Mouse (Mus musculus) limb, embryonic 14.5 days (tissue): ENCODE data around the gene Plxdc1. TPM values are rescaled to one million over a fixed set of nuclear protein-coding genes. Genes with fewer than 3 reads are reported as not detected.

Experiments used
- ATAC-seq: fragments of 200-750 bp; cut with Nextera tagmentation; 2 replicates; pipeline ENCODE4 v1.8.0; 2017; ENCODE audit warnings: low read depth, moderate number of reproducible peaks, moderate TSS enrichment; ENCODE audit not compliant: low FRiP score
- DNase-seq: peaks from one replicate; pipeline ENCODE4 v3.0.0-alpha.2; 2015; ENCODE audit warnings: low spot score
- H3K27ac ChIP-seq: fragments of 300-500 bp; sonication (generic); replicated peaks from 2 replicates; pipeline ENCODE4 v1.5.1; 2014; ENCODE audit warnings: low read depth, mild to moderate bottlenecking, low read length, moderate library complexity, mixed read lengths
- H3K27me3 ChIP-seq: fragments of 300-500 bp; sonication (generic); 2 replicates; pipeline ENCODE4 v1.6.1; 2014; ENCODE audit warnings: low read length, mixed read lengths; ENCODE audit not compliant: control insufficient read depth, insufficient read depth
- H3K36me3 ChIP-seq: fragments of 300-500 bp; sonication (generic); 2 replicates; pipeline ENCODE4 v1.6.1; 2014; ENCODE audit warnings: mild to moderate bottlenecking, low read length, moderate library complexity, mixed read lengths; ENCODE audit not compliant: control insufficient read depth, insufficient read depth
- H3K4me1 ChIP-seq: fragments of 300-500 bp; sonication (generic); 2 replicates; pipeline ENCODE4 v1.6.1; 2014; ENCODE audit warnings: antibody characterized with exemption, low read length, mixed read lengths; ENCODE audit not compliant: control insufficient read depth, insufficient read depth
- H3K4me2 ChIP-seq: fragments of 300-500 bp; sonication (generic); replicated peaks from 2 replicates; pipeline ENCODE4 v1.6.1; 2014; ENCODE audit warnings: low read depth, mild to moderate bottlenecking, low read length, moderate library complexity; ENCODE audit not compliant: severe bottlenecking
- H3K4me3 ChIP-seq: fragments of 300-500 bp; sonication (generic); replicated peaks from 2 replicates; pipeline ENCODE4 v1.5.1; 2014; ENCODE audit warnings: low read length
- H3K9ac ChIP-seq: fragments of 300-500 bp; sonication (generic); 2 replicates; pipeline ENCODE4 v1.6.1; 2014; ENCODE audit warnings: mild to moderate bottlenecking, low read depth, low read length, moderate library complexity; ENCODE audit not compliant: severe bottlenecking
- H3K9me3 ChIP-seq: fragments of 300-500 bp; sonication (generic); 2 replicates; pipeline ENCODE4 v1.6.1; 2016; ENCODE audit warnings: low read length; ENCODE audit not compliant: control insufficient read depth
- POLR2A ChIP-seq: fragments of 200-500 bp; IDR thresholded peaks from 2 replicates; pipeline ENCODE4 v1.8.0; 2012; ENCODE audit warnings: inconsistent platforms, mild to moderate bottlenecking, moderate library complexity, borderline replicate concordance; ENCODE audit not compliant: insufficient read depth, insufficient read length; ENCODE audit errors: extremely low read depth
- WGBS: fragments of 180-500 bp; shearing (Covaris S2); extraction: QIAGEN DNeasy Blood & Tissue Kit; methylation state at CpG from one replicate; pipeline ENCODE4 v1.1.7; 2014; 5-methylcytosine and 5-hydroxymethylcytosine counted together
- polyA plus RNA-seq, 2 experiments: library from polyadenylated mRNA; depleted of rRNA in 1 of 2; stranded (reverse) in 1 of 2; unstranded in 1 of 2; fragments of >200 nt; fragmentation: Nextera tagmentation in 1 of 2; extraction: Ambion mirVana in 1 of 2; gene quantifications; 2 replicates each; pipeline versions ENCODE4 v1.2.1 to v1.2.3; 2012 to 2014

The Plxdc1 gene
- polyA plus RNA-seq, 2 experiments: 1.0 to 1.1 TPM

- Histone ChIP-seq H3K27ac (no peak overlapping the region), H3K4me2 (peak overlapping the region; percentile 61), H3K4me1 (peaks cover 24% of the 10 kb centered on the region), H3K27me3 (no peaks in the 10 kb centered on the region), H3K36me3 (peaks cover 31% of the 10 kb centered on the region), H3K9ac (no peak overlapping the region), H3K9me3 (no peaks in the 10 kb centered on the region), H3K4me3 (no peak overlapping the region)
- 47% methylated on average over 1 of the region's 1 CpGs for WGBS
- TF ChIP-seq POLR2A: no peak
- DNase-seq: no peak
- no peak for ATAC-seq
These were observed 34.5 kb upstream of the Plxdc1 start for GRCm38 (mm10) chr11:98020710-98021109.

- no peak for DNase-seq
- Histone ChIP-seq H3K4me1 (peaks cover 22% of the 10 kb centered on the region), H3K4me3 (no peak overlapping the region), H3K9me3 (no peaks in the 10 kb centered on the region), H3K27me3 (no peaks in the 10 kb centered on the region), H3K36me3 (peaks cover 38% of the 10 kb centered on the region), H3K27ac (no peak overlapping the region), H3K4me2 (peak overlapping the region; percentile 6), H3K9ac (peak overlapping the region; percentile 25; the same call in 1 of the 2 replicates)
- ATAC-seq: no peak
- 23% methylated on average over 7 of the region's 8 CpGs for WGBS
- TF ChIP-seq POLR2A: no peak
These were observed 33.8 kb upstream of the Plxdc1 start for GRCm38 (mm10) chr11:98019883-98020610.

DNA sequence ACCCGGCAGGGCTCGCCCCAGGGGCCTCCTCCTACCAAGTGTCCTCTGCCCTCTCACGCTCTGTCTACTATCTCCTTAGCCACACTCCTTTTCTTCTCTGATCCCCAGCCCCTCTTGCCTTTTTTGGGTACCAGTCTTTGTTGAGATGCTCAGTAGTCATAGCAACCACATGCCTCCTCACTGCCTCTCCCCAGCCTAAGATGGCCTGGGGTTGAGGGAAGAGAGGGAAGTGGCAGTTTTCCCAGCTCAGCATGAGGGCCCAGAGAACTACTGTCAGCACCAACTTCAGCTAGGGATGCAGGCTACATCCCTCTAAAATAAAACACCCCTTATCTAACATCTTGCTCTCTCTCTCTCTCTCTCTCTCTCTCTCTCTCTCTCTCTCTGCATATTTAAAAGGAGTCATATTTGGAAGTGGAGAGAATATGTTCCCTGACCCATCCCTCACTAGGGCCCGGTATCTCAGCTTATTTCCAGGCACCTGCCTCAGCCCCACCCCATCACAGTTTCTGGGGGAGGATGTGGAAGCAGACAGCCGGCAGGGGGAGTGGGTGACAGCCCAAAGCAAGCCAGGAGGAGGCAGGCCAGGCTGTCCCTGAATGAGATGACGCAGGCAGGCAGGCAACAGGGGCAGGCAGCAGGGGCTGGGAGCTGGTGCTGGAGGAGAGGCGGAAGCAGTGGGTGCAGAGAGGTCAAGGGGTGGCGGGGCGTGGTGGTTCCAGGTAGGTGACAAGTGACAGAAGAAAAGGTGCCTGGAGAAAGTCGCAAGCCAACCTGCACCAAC is 32.8 kb upstream of the Plxdc1 start:
- Histone ChIP-seq H3K27me3 (no peaks in the 10 kb centered on the region), H3K4me3 (no peak overlapping the region), H3K9me3 (no peaks in the 10 kb centered on the region), H3K36me3 (peaks cover 45% of the 10 kb centered on the region), H3K9ac (no peak overlapping the region), H3K4me2 (no peak overlapping the region), H3K27ac (no peak overlapping the region), H3K4me1 (peaks cover 22% of the 10 kb centered on the region)
- ATAC-seq: no peak
- WGBS: 59% methylated on average over 10 of the region's 10 CpGs
- no peak for DNase-seq
- no peak for TF ChIP-seq POLR2A

GRCm38 (mm10) chr11:98018222-98018621 is 32.0 kb upstream of the Plxdc1 start:
- ATAC-seq (no peak), DNase-seq (no peak)
- no peak overlapping the region for H3K4me3 ChIP-seq
- H3K4me2 ChIP-seq: no peak overlapping the region
- H3K9me3 ChIP-seq: no peaks in the 10 kb centered on the region
- H3K9ac ChIP-seq: no peak overlapping the region
- no peak overlapping the region for H3K27ac ChIP-seq
- TF ChIP-seq POLR2A: no peak
- WGBS: 50% methylated on average over 6 of the region's 6 CpGs
- no peaks in the 10 kb centered on the region for H3K27me3 ChIP-seq
- H3K36me3 ChIP-seq: peaks cover 53% of the 10 kb centered on the region
- peaks cover 20% of the 10 kb centered on the region for H3K4me1 ChIP-seq

DNA sequence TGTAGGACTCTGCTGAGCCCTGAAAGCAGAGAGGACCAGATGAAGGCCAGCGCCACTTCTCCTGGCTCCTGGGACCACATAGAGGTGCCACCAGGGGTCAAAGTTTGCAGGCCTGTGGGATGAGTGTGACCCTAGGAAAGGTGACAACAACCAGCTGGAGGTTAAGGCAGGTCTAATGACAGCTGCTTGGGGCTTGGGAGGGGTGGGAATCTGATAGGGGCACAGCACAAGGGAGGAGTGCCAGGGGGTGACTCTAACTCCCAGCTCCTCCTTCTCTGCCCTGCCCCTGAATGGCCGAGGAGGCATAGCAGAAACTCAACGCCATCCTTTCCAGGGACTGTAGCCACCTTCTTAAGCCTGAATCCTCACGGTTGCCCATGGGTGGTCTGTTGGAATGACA is 30.6 kb upstream of the Plxdc1 start:
- Histone ChIP-seq H3K9me3 (no peaks in the 10 kb centered on the region), H3K4me2 (no peak overlapping the region), H3K27me3 (no peaks in the 10 kb centered on the region), H3K9ac (no peak overlapping the region), H3K4me3 (no peak overlapping the region), H3K36me3 (peaks cover 65% of the 10 kb centered on the region), H3K4me1 (peaks cover 17% of the 10 kb centered on the region), H3K27ac (no peak overlapping the region)
- TF ChIP-seq POLR2A: no peak
- ATAC-seq (no peak), DNase-seq (no peak)
- WGBS: 56% methylated on average over 4 of the region's 4 CpGs
